16 mouse cellular contexts compared by ENCODE assay signal in the genomic region with DNA sequence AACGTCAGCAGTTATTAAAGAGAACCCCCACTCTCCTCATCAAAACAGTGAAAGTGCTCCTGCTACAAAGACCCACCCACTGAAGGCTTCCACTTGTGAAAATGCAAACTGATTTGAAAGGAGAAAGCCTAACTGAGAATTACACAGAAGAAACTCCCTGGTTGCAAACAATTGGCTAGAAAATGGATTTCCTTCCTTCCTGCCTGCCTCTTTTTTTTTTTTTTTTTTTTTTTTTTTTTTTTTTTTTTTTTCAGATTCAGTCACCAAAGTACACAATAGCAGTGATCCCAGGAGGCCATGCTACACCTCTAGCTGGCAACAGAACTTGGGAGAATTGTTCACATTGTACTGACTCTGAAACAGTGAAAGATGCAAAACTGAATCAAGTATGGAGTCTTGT.
"Had no signal": no experiment of that assay in that cellular context is flagged by ENCODE, and none has a peak within 500 bp of the region (broad histone marks: within the 10 kb centered on the region; RNA-seq: fewer than 3 reads in every experiment).

No protein-coding gene starts in this region.

- H3K36me3 ChIP-seq: neural tube, embryonic 13.5 days; neural tube, embryonic 15.5 days; stomach, embryonic 15.5 days had no signal

- H3K27ac ChIP-seq: neural tube, embryonic 13.5 days; neural tube, embryonic 15.5 days; stomach, embryonic 15.5 days; stomach, postnatal 0 days had no signal

- H3K9ac ChIP-seq: neural tube, embryonic 13.5 days; neural tube, embryonic 15.5 days; stomach, embryonic 15.5 days had no signal

- H3K4me1 ChIP-seq: neural tube, embryonic 13.5 days; neural tube, embryonic 15.5 days; stomach, embryonic 15.5 days had no signal

- H3K4me2 ChIP-seq: neural tube, embryonic 13.5 days; neural tube, embryonic 15.5 days; stomach, embryonic 15.5 days had no signal

- H3K9me3 ChIP-seq: neural tube, embryonic 13.5 days; neural tube, embryonic 15.5 days; stomach, embryonic 15.5 days had no signal

- H3K27me3 ChIP-seq: neural tube, embryonic 13.5 days; neural tube, embryonic 15.5 days; stomach, embryonic 15.5 days had no signal

- H3K4me3 ChIP-seq: neural tube, embryonic 13.5 days; neural tube, embryonic 15.5 days; stomach, embryonic 15.5 days had no signal

- DNase-seq: retina, postnatal 1 day; right cerebral cortex, adult 18-20 months; right cerebral cortex, postnatal 14 days; right cerebral cortex, postnatal 25 days; right cerebral cortex, postnatal 4 days; spleen, adult 18-20 months; thymus, adult 18-20 months; thymus, adult 2 months; thymus, postnatal 14 days; thymus, postnatal 25 days; thymus, postnatal 36 days; thymus, postnatal 4 days had no signal
